Mouse (Mus musculus) right cerebral cortex, postnatal 36 days (tissue): ENCODE measurements around the gene Vps29.

Experiments used
- DNase-seq, 2 experiments: peaks; one replicate each; pipeline ENCODE4 v3.0.0; 2022; ENCODE audit warnings: low spot score in 2 of 2, mixed read lengths in 1 of 2

Vps29 gene

GRCm38 (mm10) chr5:122336554-122337294, 17.4 kb upstream of the Vps29 start:
- DNase-seq, result no peak

DNA sequence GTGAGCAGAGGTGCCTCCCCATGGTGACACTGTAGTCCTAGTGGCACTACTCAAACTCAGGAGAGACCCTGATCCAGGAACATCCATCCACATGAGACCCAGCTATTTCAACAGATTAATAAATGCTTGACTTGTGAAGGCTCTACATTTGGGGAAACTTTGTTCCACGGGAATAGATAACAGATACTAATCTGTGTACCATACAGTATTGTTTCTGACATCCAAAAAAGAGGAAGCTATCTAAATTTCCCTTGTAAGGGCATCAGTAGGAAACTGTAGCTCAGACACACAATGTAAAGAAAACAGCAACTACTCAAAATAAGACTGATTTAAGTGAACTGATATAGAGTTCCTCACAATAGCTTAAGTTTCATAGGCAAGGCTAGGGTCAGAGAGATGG, 11.3 kb upstream of the Vps29 start:
- no peak for DNase-seq

DNA sequence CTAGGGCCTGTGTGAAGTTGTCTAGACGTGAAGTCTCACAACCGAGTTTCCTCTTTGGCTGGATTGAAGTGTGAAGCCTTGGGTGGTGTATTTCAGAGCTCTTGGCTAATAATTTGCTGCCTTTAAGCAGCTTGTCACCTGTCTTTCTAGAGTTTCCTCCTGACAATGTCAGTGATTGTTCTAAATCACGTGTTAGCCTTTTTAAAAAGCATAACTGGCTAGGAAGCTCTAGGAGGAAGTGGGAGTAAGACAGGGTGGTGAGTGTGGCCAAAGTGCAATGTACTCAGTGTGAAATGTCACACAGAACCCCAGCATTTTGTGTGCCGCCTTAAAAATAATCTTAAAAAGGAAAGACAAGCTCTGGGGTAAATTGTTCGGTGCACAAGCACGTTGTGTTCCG, 10.4 kb upstream of the Vps29 start:
- DNase-seq, result no peak

GRCm38 (mm10) chr5:122344260-122344659, 9.9 kb upstream of the Vps29 start:
- peak; percentile 28 to 34 for DNase-seq

DNA sequence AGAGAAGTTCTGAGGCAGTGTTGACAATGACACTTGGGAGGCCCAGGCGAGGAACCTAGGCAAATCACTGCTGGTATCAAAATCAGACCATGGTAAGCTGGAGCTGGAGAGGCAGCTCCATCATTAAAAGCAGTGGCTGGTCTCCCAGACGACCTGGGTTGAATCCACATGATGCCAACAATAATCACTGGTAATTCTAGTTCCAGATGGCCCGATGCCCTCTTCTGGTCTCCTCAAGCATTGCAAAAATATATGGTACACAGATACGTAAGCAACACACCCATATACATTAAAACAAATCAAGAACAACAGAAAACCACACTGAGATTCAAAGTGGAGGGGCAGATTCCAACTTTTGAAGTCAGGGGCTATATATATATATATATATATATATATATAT, 8.4 kb upstream of the Vps29 start:
- no peak for DNase-seq

GRCm38 (mm10) chr5:122354492-122355067, 411 bp downstream of the Vps29 start:
- DNase-seq, result no peak

DNA sequence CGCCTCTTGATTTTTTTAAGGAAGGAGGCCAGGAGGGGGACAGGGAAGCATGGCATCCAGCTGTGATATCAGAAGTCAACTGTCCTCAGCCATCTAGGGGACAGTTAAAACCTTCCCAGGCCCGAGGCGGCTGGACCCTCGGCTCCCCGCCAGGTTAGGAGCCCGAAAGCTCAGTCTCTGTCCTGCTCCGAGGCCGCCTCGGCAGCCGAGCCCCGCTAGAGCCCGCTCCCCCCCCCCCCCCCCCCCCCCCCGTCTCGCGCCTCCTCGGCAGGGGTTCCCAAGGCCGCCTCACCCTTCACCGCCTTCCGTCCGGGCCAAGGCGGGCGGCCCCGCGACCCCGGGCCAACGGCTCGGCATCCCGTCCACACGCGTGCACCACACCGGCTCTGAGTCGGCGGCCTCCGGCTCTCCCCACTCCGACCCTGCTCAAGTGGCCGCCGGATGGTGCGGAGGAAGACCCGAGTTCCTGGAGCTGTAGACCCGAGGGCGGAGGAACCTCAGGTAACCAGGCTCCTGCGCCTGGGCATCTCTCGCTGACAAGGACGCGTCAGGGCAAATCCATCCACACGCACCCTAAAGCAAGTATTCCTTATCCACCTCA, 17.5 kb downstream of the Vps29 start, which contains the start of gene Gpn3:
Gpn3 (plus strand) TSS at position 286 of the 601 bp plus-strand sequence.
- no peak for DNase-seq

DNA sequence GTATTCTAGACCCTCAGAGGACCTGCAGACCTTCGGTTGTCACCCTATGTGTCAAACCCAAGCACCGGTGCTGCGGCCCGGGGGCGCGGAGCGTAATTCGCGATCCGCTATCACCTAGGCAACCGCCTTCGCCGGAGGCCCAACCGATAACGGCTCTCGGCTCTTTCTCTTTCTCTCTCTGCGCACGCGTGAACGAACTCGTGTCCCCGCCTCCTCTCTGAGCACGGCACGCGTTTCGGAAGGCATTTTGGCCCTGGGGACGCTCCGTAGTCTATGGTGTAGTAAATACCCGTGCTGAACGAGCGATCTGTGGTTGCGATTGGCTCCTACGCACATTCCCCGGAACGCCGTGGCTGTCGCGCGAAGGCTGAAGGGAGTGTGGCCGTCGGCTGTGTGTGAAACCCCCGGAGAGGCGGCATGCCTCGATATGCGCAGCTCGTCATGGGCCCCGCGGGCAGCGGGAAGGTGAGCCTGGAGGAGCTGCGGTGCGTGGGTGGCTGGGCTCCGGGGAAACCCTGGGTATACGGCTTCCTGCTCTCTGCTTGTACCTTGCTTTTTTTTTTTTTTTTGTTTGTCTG, 18.1 kb downstream of the Vps29 start, which contains the start of gene Fam216a:
Fam216a (minus strand) TSS at position 173 of the 578 bp plus-strand sequence.
- DNase-seq, result peak; percentile 98 to 99

DNA sequence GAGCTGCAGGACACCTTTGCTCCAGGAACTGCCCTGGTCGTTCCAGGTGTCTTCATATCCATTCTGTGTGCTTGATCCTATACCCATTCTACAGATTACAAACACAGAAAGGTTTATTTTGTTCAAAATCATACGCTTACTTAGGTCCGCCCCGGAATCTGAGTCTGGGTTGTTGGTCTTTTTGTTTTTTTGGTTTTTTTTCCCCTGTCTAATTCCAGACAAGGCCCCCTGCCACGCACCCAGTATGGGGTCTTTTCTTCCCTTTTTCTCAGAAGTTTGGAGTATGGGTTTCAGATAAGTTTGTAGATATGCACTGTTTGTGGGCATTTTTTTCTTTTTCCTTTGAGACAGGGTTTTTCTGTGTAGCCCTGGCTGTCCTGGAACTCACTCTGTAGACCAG, 18.7 kb downstream of the Vps29 start:
- no peak for DNase-seq

GRCm38 (mm10) chr5:122377101-122377833, 23.1 kb downstream of the Vps29 start:
- DNase-seq, result no peak

DNA sequence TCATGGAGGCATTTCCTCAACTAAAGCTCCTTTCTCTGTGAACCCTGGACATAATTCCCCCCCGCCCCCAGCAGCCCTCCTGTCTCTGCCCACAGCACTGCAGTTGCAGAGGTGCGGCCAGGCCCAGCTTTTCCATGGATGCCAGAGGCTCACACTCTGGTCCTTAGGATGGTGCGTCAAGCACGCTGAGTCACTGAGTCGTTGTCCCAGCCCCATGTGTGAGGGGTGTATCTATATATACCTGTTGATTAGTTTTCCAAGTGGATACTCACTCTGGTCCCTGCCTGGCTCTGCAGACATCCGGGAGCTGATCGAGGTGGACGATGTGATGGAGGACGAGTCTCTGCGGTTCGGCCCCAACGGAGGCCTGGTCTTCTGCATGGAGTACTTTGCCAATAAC, 24.0 kb downstream of the Vps29 start:
- DNase-seq, result no peak

DNA sequence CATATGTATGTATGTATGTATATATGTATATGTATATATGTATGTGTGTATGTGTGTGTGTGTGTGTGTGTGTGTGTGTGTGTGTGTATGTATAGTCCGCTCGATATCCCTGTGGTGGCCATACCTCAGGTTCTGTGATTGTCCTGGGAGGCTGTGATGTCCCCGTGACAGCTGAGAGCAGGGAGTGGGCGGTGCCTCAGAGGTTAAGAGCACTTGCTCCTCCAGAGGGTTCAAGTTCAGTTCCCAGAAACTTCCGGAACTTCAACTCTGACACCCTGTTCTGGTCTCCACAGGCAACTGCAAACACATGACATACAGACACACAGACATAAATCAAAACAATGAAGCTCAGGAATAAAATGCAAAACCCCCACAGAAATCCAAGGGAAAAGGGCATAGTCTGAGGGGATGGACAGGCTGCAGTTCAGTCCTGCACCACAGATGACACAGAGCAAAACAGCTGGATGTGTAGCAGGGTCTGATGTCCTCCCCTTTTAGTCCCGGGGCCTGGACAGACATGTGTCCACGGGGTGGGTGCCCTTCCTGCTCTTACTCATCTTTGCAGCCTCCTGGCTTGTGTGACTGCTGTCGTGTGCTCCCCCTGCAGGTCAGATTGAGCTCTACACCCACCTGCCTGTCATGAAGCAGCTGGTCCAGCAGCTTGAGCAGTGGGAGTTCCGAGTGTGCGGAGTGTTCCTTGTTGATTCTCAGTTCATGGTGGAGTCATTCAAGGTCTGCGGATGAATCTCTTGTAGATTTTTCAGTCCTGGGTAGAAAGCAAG, 25.4 kb downstream of the Vps29 start:
- peak; percentile 77 to 78 for DNase-seq

- no peak for DNase-seq
These were observed 35.8 kb downstream of the Vps29 start for GRCm38 (mm10) chr5:122390006-122390405.

GRCm38 (mm10) chr5:122390671-122391070, 36.5 kb downstream of the Vps29 start:
- DNase-seq, result no peak

DNA sequence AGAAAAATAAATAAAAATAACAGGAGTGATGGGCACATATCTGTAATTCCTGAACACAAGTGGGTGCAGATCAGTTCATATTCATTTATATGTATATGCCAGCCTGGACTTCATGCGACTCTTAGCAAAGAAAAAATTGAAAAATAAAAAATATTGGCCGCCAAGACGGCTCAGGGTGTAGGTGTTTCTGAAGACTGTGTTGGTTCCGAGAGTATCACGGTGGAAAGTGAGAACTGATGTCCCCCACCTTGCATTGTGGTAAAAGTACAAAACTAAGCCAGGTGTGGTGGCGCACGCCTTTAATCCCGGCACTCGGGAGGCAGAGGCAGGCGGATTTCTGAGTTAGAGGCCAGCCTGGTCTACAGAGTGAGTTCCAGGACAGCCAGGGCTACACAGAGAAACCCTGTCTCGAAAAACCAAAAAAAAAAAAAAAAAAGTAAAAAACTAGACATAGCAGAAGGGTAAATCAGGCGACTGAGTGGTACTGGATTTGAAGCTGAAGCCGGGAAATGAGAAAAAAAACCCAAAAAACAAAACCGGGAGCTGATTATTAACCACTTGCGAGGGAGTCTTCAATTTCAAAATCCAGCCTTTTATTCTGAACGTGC, 37.1 kb downstream of the Vps29 start:
- DNase-seq, result no peak

DNA sequence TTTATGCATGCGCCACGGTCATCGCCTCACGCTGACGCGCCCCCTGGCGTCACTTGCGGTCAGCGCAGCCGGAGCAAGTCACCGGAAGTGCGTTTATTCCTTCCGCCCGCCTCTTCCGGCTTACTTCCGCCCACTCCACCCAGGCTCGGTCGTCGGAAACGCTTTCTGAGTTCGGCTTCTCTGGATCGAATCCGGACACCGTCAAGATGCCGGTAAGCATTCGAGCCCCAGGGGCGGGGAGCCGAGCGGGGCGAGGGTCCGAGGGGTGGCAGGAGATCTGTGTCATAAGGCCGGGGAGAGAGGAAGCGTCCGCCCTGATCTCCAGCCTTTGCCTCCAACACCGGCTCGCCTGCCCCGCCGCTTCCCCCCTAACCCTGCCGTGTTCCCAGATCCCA, 37.6 kb downstream of the Vps29 start, which contains the start of gene Arpc3:
Arpc3 (plus strand) TSS at position 93 of the 395 bp plus-strand sequence.
- DNase-seq, result peak; percentile 83 to 85

- no peak for DNase-seq
These were observed 38.2 kb downstream of the Vps29 start for GRCm38 (mm10) chr5:122392227-122393004.

GRCm38 (mm10) chr5:122393887-122394286, 39.7 kb downstream of the Vps29 start:
- no peak for DNase-seq

DNA sequence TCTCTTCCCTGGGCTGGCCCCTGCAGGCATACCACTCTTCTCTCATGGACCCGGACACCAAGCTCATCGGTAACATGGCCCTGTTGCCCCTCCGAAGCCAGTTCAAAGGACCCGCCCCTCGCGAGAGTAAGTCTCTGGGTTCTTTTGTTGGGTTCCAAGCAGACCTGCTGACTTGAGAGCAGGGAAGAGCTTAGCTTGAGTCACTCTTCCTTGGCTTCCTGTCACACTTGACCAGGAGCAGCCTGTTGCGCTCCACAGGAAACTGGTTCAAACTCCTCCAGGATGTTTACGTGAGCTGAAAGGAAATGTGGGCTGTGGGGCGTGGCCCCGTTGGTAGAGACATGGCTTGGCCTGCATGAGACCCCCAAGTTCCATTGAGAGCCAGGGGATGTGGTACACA, 42.6 kb downstream of the Vps29 start:
- no peak for DNase-seq

GRCm38 (mm10) chr5:122397495-122397894, 43.3 kb downstream of the Vps29 start:
- no peak for DNase-seq
